Mouse (Mus musculus): ENCODE data around the gene Zpbp.

- TF ChIP-seq CTCF (IDR thresholded peaks at IDR 0.05; ENCODE audit: extremely low read depth, insufficient read length, insufficient replicate concordance, low read depth, low read length) (no peak), POLR2A (IDR thresholded peaks at IDR 0.05; ENCODE audit: low read depth, low read length) (no peak)
Measured at GRCm38 (mm10) chr11:11484378-11484777, 22.2 kb upstream of the Zpbp start.
